Mouse (Mus musculus) layer of hippocampus, adult 18-20 months (tissue): ENCODE data around the gene 1700125H20Rik. TPM values are rescaled to one million over a fixed set of nuclear protein-coding genes. Genes with fewer than 3 reads are reported as not detected.
A peak's percentile ranks its signal among the peaks of the same experiment; 100 is the strongest.
"Not testable (repeated sequence)": the region's sequence is repeated elsewhere in the genome, so short reads cannot be mapped to it uniquely, and the experiment has no call there.

Source experiments
- DNase-seq, 2 experiments: peaks; one replicate each; pipeline ENCODE4 v3.0.0; 2022; ENCODE audit warnings: low spot score in 2 of 2
- long read RNA-seq: library from polyadenylated mRNA; stranded (forward); transcript quantifications from one replicate; pipeline ENCODE4 v2.0.0, GENCODE M21; 2021
- total RNA-seq, 2 experiments: library from RNA; stranded (reverse); gene quantifications; 2 replicates each; pipeline ENCODE4 v1.2.3; 2021

1700125H20Rik gene
- not detected for total RNA-seq
- long read RNA-seq, result 0 reads

DNA sequence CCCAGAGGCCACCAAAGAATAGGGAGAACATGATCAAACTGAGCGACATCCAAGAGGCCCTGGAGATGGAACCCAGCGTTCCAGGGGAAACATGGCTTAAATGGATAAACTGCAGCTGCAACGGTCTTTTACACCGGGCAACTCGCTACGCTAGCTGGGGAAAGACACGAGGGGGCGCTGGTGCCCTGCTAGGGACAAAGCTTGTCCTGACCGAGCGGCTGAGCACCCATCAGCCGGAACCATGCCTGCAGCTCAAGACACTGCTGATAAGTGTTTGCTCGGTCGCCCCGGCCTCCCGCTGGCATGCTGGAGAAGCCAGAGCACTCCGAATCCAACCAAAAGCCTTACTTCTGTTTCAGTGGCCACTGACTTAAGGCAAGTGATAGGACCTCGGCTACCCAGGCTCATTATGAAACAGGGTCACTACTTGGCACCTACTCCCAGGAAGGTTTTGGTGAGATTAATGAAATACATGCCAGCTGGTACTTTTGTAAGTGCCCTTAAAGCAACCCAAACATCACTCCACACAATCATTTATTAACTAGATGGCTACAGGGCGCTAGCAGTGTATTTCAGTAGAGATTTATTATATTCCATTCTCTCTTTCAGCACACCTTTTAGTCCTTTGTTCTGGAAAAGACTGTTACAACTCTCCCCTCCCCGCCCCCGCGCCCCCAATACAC lies at the start of gene 1700125H20Rik:
Gene 1700125H20Rik (plus strand): TSS at position 347 of the 683 bp plus-strand sequence.
- DNase-seq, result peak; percentile 78 to 91

DNA sequence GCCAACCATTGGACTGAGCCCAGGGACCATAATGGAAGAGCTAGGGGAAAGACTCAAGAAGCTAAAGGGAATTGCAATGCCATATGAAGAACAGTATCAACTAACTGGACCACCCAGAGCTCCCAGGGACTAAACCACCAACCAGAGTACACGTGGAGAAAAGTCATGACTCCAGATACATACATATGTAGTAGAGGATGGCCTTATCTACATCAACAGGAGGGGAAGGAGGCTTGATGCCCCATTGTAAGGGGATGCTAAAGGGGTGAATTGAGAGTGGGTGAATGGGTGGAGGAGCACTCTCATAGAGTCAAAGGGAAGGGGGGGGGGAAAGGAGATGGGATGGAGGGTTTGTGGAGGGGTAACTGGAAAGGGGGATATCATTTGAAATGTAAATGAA lies 48.1 kb upstream of the 1700125H20Rik start:
- DNase-seq, result no peak

DNA sequence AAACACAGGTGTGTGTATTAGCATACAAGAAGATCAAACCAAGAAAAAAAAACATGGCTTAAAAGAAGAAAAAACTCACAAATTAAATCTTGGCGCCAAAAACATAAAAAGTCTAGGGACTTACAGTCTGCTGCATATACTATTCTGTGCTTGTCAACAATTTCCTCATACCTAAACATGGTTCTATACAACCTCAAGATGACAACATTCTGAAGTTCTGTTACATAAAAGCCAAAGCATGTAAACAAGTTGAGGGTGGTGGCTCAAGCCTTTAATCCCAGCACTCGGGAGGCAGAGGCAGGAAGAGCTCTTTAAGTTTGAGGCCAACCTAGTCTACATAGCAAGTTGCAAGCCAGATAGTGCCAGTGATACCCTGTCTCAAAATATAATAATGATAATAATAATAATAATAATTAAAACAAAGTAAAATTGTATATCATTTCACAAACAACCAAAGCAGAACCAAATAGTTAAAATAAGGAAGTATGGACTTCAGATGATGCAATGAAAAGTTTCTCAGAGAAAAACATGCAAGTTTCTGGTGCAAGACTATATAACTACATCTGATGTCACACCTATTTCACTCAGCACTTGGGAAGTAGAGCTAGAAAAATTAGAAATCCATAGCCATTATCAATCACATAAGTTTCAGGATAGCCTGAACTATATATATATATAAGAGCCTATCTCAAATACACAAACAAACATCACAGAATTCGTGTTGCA lies 46.8 kb upstream of the 1700125H20Rik start:
- DNase-seq, result no peak

DNA sequence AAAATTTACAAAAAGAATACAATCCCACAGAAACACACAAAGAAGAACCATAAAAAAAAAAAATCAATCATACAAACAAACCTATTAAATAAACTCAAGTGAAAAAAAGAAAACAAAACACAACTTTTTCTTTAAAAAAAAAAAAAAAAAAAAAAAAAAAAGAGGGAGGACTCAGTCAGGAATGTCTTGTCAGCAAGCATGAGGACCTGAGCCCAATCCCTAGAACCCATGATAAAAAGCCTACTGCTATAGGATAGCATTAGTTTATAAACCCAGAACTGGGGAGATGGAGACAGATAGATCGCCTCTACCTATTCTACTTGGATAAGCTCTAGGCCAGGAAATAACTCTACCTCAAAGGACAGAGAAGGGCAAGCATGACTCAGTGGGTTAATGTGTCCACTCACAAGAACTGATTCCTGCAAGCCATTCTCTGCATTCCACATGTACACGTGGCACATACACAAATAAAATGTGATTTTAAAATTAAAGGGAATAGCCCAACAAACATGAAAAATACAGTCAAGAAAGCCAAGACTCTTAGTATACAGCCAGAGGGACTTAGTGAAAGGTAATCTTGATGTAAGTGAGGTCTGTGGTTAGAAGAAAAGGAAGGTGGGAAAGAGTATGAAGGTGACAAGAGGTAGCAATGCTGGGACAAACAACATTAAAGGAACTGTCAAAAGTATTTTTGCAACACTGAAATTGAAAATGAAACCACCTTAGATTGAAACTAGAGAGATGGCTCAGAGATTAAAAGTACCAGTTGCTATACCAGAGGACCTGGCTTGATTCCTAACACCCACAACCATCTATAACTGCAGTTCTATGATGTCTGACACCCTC lies 43.7 kb upstream of the 1700125H20Rik start:
- DNase-seq, result no peak

DNA sequence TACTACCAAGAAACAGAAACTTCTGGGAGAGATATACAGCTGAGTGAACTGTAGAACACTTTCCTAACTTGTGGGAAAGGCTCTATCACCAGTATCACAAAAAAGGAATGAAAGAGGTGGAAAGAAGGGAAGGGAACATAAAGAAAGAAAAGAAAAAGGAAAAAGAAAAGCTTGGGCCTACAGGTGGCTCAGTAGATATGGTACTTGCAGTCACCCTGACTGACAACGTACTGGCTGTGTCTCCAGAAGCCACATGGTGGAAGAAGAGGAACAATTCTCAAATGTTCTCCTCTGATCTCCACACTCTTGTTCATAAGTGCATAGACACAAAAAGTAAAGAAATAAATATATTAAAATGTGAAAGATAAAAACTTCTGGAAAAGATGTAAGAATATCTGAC lies 41.3 kb upstream of the 1700125H20Rik start:
- DNase-seq, result no peak

DNA sequence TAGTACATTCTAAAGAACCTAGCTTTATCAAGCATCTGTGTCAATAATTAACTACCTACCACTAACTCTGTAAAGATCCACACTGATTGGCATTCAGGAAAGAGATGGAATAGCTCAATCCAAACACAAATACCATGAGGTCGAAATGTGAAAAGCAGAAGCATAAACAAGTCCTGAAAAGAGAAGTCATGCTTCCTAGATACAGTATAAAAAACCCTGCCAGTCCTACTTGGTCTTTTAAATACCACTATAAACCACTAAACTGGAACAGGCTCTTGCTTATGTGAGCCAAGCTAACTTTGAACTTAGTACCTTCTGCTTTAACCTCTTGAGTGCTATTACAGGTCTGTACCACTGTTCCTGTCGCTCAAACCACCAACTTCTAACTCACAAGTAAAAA lies 38.7 kb upstream of the 1700125H20Rik start:
- DNase-seq, result no peak

DNA sequence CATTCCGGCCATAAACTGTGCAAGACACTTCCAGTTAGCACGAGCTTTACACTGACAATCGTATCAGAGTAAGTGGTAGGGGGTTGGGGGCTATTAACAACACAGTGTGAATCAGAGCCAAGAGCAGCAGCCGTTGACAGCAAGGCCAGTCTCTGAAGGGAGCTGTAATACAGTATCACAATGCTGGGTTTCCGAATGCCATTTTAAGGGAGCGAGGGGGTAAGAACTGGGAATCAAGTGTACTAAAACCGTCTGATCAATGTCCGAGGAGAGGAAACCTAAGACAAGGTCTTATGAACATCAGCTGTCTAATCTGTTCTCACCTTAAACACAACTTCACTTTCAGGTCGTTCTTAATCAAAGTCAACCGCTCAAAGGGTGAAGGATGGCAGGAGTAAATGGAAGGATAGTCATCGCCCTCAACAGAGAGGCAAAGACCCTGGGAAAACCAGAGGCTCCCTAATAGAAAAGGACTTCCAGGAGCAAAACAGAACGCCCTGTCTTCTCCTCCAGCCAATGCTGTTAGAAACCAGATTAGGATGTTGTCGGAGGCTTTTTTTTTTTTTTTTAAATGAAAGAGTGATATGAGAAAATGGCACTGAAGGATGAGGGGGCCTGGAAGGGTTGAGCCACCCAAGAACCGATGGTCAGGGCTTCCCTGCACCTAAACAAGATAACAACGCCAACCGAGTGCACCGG lies 31.3 kb upstream of the 1700125H20Rik start:
- DNase-seq, result peak in 1 of 2 experiments; percentile 30

DNA sequence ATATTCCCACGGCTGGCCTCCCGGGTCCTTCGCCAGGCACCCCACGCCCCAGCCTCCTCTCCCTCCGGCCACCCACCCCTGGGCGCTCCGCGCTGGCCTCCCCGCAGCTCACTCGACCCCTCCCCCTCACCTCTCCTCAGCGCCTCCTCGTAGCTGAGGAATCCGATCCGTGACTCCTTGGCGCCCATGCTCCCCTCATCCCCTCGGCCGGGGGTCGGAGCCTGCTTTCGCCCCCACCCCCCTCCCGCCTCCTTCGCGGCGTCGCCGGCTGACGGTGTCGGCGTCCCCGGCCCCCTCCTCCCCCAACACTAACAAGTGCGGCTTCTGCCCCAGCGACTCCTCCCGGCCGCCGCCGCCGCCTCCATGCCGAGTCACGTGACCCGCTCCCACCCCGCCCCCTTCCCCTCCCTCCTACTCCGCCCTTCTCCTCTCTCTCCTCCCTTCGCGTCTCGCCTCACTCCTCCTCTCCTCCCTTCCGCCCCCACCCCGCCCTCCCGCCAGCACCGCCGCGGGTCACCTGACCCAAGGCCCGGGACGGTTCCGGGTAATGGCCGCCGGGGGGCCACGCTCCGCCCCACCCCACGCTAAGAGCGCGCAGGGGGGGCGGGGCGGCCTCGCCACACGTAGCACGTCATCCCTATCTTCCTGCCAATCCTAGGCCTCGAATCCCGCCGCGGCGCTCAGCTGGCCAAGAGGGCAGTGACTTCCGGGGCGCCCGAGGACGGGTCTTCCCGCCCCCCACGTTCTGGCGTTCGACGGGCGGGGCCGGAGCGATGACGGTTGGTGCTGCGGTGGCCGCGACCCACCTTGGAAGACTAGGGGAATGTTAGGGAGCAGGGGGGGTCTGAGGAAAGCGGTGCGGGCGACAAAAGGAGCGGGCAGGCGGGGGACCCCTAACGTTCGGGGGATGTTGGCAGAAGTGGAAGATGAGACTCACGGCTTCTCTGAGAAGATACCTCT lies 30.3 kb upstream of the 1700125H20Rik start, which contains the start of gene Usp32:
Gene Usp32 (minus strand): TSS at position 581 of the 960 bp plus-strand sequence.
- DNase-seq, result peak; percentile 95 to 97

DNA sequence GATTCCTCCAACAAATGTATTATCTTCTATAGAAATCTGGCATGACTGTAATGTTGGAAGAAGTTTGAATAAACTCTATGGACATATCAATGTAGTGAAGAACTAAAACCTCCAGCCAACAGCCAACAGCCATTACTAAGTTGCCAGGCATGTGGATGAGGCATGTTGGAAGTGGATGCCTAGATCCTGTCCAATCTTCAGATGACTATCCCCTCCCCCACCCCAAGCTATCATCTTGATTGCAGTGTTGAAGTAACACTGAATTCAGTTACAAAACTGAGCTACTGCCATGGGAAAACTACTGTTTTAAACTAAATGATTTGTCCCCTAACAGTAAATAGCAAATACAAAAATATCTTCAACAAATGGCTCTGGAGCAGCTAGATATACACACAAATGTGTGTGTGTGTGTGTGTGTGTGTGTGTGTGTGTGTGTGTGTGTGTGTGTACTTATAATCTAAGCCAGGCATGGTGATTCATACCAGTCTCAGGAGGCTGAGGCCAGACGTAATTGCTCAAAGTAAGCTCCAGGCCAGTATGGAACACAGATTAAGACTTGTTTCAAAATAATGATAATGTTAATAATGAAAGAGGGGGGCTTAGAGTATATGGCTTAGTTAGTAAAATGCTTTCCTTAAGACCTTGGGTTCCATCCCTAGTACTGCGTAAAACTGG lies 17.8 kb upstream of the 1700125H20Rik start:
- DNase-seq, result no peak

DNA sequence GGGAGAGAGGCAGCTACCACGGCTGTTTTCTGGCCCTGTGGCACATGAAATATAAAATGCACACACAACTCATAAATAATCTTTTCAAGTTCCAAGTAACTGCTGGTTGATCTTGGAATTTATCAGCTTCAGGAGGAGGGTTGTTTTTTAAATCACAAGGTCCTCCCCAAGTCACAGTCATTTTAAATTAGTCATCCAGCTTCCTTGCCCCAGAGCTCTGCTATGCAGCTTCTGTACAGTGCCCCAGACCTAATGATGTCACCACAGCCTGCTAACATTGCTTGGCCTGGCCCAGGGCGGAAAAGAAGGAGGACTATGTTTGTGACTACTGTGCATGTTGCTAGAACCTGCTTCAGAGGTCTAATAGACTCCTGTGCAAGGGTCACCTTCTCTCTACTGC lies 12.9 kb upstream of the 1700125H20Rik start:
- DNase-seq, result no peak

DNA sequence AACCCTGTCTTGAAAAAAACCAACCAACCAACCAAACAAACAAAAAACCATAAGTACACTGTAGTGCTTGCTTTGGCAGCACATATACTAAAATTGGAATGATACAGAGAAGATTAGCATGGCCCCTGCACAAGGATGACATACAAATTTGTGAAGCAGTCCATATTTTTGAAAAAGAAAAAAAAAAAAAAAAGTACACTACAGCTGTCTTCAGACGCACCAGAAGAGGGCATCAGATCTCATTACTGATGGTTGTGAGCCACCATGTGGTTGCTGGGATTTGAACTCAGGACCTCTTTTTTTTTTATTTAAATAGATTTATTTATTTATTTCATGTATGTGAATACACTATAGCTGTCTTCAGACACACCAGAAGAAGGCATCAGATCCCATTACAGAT lies 7.2 kb upstream of the 1700125H20Rik start:
- DNase-seq, result not testable (repeated sequence)

DNA sequence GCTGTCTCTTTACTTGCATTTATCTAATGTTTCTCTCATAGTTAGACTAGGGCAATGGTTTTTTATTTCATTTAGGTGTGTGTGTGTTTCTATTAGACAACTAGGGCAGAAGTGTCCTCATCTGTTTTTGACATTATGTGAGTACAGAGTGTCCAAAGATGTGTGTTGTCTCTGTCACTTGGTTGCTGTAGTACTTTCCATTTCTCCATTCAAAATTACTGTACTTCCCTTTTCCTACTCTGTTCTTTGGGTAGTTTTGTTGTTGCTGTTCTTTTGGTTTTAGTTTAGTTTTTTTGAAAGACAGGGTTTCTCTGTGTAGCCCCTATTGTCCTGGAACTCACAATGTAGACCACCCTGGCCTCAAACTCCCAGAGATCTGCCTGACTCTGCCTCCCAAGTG lies 5.8 kb upstream of the 1700125H20Rik start:
- no peak for DNase-seq

DNA sequence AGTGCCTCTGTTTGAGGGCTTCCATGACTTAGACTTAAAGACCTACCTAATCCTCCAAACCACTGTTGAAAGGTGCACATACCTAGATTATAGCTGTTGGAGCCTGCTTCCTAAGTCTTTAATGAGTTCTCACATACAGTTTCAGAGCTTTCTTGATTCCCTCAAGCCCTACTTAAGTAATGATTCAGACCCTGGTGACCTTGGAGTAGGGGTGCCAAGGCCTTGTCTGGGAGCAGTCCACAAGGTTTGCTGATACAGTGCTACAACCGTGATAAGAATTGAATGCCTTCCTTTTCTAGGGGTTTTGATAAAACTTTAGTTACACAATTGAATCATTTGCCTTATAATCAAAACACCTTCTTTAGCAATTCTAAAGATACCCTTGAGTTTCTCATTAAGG lies 2.7 kb upstream of the 1700125H20Rik start:
- DNase-seq, result no peak

DNA sequence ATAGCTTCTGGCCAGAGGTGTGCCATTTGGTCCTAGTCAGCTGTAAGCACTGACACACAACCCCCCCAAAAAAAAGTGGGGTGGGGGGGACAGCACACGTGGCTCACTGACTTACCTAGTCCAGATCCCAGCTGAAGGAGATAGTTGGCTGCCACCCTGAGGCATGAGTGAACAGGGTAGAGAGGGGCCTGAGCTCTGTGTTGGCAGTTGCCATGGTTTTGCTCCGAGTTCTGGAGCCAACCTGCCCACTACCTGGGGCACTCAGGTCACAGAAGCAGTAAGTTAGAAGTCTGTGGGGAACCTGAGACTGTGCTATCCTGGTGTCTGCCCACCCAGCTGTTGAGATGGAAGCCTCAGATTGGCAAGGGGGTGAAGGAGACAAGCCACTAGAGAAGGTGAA lies 629 bp downstream of the 1700125H20Rik start:
- DNase-seq, result no peak

DNA sequence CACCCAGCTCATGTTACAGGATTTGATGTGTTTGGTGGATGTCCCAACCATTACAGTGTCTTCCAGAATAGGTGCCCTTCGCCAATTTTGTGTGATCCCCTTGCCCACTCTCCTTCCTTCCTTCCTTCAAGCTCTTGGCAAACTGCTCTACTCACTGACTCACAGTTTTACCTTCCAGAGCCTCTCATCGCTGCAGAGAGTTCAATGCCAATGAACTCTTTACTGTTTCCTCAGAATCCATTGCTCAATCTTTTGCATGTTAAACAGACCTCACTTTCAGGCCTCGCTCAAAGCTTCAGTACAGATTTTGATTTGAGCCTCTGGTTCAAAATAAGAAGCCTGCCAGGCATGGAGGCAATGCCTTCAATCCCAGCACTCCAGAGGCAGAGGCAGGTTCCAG lies 5.7 kb downstream of the 1700125H20Rik start:
- DNase-seq, result no peak

DNA sequence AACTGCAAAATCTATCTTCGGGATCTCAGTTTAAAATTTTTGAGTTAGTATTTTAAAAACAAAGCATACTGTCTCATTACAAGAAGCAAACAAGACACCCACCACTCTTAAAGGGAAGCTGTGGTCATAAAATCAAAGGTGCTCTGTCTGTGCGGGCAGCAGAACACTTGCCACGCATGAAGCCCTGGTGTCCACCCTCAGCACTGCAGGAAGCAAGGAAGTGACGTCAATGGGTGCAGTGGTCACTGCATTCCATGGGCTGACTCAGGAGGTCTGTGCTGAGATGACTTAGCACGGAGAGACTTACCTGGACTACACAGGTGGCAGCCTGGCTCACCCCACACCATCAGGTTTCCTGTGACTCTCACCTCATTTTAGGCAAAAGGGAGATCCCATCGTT lies 7.6 kb downstream of the 1700125H20Rik start:
- DNase-seq, result no peak

DNA sequence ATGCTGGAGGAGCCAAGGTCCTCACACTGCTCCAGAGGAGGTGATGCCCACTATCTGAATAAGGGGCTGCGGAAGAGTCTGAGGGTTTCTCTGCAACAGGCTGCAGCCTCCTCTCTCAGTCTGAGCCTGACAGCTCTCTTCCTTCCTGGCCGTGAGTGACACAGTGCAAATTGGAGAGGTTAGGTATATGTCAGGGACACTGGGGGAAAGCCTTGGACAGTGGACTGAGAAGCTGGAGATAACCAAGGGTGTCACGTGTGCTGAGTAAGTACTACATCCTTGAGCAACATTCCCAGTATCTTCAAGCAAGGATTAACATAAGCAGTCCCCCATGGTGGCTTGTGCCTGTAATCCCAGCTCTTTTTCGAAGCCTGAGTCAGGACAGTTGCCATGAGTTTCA lies 8.2 kb downstream of the 1700125H20Rik start:
- no peak for DNase-seq

DNA sequence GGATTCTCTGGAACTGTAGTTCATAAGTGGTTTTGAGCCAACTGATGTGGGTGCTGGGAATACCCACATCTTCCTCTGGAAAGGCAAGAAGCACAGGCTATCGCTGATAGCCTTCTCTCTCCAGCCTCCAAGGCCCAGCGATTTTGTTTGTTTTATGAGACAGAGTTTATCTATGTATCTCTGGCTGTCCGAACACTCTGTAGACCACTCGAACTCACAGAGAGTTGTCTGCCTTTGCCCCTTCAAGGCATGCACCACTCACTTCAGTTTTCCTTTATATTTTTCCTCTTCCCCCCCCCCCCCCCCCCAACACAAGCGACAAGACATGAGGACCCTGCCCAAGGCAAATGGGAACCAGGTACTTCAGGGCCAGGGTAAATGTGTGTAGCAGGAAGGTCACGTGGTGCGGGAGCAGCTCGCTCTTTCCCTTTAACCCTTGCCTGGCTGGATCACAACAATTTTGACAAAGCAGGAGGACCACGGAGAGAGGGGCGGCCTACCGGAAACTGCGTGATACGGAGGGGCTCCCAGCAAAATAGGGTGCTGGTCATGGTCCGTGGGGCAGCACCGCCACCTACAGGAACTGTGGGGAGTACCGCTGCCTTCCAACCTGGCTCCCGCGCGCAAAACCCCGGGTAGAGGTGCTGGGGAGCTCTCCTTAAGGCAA lies 12.5 kb downstream of the 1700125H20Rik start:
- peak; percentile 30 to 70 for DNase-seq

DNA sequence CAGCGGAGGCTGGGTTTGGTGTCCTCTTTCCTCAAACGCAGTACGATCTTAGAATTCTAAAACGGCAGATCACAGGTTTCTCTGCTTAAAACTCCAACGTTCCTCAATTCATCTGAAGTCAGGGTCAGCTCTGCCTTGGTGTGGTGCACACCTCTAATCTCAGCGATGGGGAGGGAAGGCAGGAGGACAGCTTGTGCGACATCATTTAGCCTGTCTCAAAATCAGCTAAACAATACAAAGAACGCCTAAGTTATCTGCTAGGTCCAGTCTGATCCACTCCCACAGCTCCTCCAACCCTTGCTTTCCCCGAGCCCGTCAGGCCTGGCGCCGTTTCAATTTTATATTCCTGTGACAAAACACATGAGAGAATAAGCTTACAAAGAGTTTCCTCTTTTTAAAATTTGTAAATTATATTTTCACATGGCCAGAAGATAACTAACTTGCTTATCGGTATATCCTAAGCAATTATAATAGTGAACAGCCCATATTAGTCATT lies 13.1 kb downstream of the 1700125H20Rik start:
- no peak for DNase-seq
